Mouse (Mus musculus) CD4-positive, CD25-positive, alpha-beta regulatory T cell, adult 2 months (primary cell): ENCODE measurements around the gene Lrrc8e.
A peak's percentile ranks its signal among the peaks of the same experiment; 100 is the strongest.

Experiments
- DNase-seq: peaks from one replicate; pipeline ENCODE4 v3.0.0-alpha.2; 2012; ENCODE audit warnings: low read depth, low spot score

Gene Lrrc8e

GRCm38 (mm10) chr8:4256911-4257310 lies 30.3 kb downstream of the Lrrc8e start:
- DNase-seq, result no peak

- DNase-seq, result no peak
Measured at GRCm38 (mm10) chr8:4257350-4257749, 30.7 kb downstream of the Lrrc8e start.

GRCm38 (mm10) chr8:4258233-4258632 lies 31.6 kb downstream of the Lrrc8e start:
- DNase-seq, result peak; percentile 83

GRCm38 (mm10) chr8:4258678-4259077 lies 32.1 kb downstream of the Lrrc8e start:
- no peak for DNase-seq

- peak; percentile 95 for DNase-seq
Measured at GRCm38 (mm10) chr8:4259125-4259804, 32.6 kb downstream of the Lrrc8e start, which contains the start of gene Ctxn1. Gene Ctxn1 (minus strand): TSS chr8:4259274.

- DNase-seq, result no peak
Measured at GRCm38 (mm10) chr8:4259805-4260170, 33.2 kb downstream of the Lrrc8e start.

GRCm38 (mm10) chr8:4263105-4263791 lies 36.6 kb downstream of the Lrrc8e start:
- no peak for DNase-seq

GRCm38 (mm10) chr8:4265160-4265914 lies 38.7 kb downstream of the Lrrc8e start:
- no peak for DNase-seq

GRCm38 (mm10) chr8:4267627-4268026 lies 41.0 kb downstream of the Lrrc8e start:
- DNase-seq, result peak; percentile 48

GRCm38 (mm10) chr8:4269609-4270008 lies 43.0 kb downstream of the Lrrc8e start:
- DNase-seq, result no peak

- DNase-seq, result peak; percentile 97
Measured at GRCm38 (mm10) chr8:4275275-4276110, 48.9 kb downstream of the Lrrc8e start, which contains the start of gene Timm44. Gene Timm44 (minus strand): TSS chr8:4275913.

- no peak for DNase-seq
Measured at GRCm38 (mm10) chr8:4276111-4276465, 49.5 kb downstream of the Lrrc8e start.
